Mouse (Mus musculus) c-Kit-positive CD71-negative TER-119-negative erythroid progenitor cells, embryonic 14.5 days (primary cell): Measurements from ENCODE around the gene Nlrp14.
"Not testable (repeated sequence)": the region's sequence is repeated elsewhere in the genome, so short reads cannot be mapped to it uniquely, and the experiment has no call there.

Experiments
- DNase-seq: peaks from one replicate; pipeline ENCODE4 v3.0.0-alpha.2; 2013; ENCODE audit warnings: low read depth

Nlrp14 gene

DNA sequence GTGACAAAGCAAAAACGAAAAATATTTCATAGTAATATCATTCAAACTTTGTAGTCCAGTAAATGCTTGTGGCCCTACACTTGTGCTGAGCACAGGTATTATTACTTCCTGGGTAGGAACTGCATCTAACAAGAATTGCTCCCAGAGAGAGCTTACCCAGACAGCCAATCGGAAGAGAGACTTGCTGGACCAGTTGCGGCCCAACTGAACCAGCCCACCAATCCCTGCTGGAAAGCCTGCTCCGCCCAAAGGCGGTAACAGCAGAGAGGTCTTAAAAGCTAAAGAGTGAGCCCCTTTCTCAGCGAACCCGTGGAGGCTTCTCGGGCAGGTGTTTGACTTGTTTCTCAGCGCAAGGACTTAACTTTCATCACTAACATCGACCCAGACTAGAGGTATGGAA, at the start of gene Nlrp14:
Nlrp14 (plus strand) TSS at position 301 of the 400 bp plus-strand sequence.
- DNase-seq: no peak

DNA sequence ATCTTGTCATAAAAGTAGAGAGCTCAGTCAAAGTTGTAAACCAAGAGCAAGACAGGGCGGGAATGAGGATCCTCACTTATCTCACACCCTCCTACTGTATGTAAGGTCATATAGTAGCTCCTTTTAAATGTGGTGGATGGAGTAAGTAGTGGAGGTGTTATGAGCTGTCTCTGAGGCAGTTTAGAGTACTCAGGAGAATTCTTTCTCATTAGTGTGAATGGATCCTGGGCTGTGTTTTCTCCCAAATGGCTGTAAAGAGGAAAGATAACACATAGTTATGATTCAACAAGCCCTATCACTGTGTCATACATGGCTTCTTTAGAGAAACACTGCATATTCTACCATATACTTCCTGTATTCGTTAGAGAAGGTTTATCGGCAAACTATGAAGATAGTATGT, 35.8 kb upstream of the Nlrp14 start, which contains the start of gene Olfr715:
Olfr715 (minus strand) TSS at position 101 of the 400 bp plus-strand sequence.
- not testable (repeated sequence) for DNase-seq

DNA sequence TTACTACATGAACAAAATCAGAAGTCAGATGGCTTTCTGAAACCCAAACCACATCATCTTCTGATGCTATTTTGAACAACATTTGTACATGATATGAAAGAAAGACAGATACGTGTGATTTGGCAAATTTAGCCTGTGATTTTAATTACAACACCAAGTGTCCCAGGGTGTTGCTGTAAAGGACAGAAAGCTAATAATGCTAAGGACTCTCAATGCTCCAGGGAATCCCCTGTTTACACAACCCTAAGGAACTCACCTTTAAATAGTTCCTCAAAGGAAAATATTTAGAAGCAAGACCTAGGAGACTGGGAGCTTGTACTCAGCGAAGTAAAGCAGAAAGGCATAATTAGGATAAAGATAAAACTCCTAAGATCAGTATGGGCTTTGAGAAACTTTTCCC, 28.8 kb upstream of the Nlrp14 start, which contains the start of gene Olfr716:
Olfr716 (plus strand) TSS at position 301 of the 400 bp plus-strand sequence.
- DNase-seq: not testable (repeated sequence)

DNA sequence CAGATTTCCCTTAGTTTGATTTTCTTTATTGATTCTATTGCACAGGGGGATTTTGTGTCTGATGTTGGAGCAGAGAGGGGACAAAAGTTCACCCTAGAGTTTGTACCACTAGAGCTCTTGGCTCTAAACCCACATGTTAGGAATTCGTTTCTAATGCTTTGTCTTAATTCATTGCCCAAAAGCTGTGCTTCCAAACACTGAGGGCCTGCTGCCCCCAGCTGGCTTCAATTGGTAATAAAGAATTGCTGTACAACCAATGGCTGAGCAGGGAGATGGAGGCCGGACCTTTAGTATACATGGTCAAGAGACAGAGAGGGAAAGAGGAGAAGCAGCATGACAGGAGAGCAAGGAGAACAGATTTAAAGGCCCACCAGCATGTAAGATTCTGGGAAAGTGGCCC, 13.6 kb downstream of the Nlrp14 start:
- no peak for DNase-seq

DNA sequence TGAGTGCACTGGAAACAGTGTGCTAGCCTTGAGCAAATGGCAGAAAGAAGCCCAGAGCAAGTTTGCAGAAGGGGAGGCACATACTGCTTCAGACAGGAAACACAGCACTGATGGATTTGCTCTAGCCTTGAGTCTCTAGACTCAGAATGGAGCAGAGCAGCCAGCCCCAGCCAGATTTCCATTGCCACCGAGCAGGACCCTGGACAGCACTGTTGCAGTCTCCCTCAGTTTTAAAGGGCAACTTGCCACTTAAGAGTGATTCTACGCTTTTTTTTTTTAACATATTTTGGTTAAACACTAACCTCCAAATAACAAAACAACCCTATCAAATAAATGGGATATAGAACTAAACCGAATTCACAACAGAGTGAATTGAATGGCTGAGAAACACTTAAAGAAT, 35.0 kb downstream of the Nlrp14 start:
- DNase-seq: no peak

DNA sequence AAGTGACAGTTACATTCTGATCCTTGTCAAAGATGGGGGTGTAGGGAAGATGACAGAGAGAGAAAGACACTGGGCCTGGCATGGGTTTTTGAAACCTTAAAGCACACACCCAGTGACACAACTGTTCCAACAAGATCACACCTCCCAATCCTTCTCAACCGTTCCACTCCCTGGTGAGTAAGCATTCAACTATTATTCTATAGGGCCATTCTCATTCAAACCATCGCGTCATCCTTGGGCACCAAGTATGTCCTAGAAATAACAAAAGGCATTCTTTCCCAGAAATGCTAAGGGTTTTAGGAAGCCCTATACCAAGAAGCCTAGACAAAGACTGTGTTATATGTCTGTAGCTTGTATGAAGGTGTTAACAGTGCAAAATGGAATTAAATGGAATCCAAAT, 41.1 kb downstream of the Nlrp14 start:
- no peak for DNase-seq

DNA sequence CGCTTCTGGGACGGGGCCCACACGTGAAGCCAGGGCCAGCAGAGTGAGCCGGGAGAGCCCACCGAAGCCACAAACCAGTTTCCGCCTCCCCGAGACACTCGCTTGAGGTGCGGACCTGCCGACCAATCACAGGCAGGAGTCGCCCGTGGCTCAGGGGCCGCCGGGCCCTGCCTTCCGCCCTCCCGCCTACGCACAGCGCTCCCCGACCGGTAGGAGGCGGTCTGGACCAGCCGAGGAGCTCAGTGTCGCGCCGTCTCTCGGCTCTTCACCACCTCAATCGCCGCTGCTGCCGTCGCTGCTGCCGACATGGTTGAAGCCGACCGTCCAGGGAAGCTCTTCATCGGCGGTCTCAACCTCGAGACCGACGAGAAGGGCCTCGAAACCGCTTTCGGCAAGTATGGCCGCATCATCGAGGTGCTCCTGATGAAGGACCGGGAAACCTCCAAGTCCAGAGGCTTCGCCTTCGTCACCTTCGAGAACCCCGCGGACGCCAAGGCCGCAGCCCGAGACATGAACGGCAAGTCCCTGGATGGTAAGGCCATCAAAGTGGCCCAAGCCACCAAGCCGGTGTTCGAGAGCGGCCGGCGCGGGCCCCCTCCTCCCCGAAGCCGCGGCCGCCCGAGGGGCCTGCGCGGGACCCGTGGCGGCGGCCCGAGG, 42.5 kb downstream of the Nlrp14 start, which contains the start of gene Rbmxl2:
Rbmxl2 (plus strand) TSS at position 242 of the 657 bp plus-strand sequence.
- no peak for DNase-seq

DNA sequence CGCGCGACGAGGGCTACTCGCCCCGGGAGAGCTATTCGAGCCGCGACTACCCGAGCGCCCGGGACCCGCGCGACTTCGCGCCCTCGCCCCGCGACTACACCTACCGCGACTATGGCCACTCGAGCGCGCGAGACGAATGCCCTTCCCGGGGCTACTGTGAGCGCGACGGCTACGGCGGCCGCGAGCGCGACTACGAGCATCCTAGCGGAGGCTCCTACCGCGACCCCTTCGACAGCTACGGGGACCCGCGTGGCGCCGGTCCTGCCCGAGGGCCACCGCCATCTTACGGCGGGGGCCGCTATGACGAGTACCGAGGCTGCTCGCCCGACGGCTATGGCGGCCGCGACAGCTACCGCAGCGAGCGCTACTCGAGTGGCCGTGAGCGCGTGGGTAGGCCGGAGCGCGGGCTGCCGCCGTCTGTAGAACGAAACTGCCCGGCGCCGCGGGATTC, 43.4 kb downstream of the Nlrp14 start:
- DNase-seq: no peak

DNA sequence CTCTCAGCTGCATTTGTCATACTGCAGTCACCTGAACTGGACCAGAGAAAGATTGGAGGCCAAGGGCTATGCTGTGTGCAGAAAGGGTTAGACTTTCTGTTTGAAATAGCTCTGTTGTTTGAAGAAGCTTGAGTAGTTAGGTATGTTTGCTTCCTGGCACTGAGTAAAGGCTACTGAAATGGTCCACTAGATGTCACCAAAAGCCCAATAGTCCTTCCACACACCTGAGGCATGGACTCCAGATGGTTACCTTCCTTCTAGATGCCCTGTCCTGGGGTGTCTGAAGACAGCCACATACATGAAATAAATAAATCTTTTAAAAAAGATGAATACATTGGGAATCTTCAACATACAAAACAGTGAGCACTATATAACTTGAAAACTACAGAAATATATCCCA, 48.9 kb downstream of the Nlrp14 start:
- no peak for DNase-seq

DNA sequence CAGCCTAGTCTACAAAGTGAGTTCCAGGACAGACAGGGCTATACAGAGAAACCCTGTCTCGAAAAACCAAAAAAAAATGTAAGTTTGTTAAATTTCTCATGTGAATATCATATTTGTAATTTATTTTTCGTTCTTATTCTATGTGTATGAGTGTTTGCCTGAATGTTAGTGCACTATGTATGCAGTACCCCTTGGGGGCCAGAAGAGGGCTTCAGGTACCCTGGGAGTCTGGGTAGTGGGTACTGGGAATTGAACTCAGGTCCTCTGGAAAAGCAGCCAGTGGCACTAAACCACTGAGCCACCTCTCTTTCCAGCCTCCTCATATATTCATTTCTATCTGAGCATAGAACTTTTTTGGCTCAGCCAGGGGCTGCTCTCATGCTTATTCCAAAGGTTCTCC, 50.1 kb downstream of the Nlrp14 start:
- no peak for DNase-seq

DNA sequence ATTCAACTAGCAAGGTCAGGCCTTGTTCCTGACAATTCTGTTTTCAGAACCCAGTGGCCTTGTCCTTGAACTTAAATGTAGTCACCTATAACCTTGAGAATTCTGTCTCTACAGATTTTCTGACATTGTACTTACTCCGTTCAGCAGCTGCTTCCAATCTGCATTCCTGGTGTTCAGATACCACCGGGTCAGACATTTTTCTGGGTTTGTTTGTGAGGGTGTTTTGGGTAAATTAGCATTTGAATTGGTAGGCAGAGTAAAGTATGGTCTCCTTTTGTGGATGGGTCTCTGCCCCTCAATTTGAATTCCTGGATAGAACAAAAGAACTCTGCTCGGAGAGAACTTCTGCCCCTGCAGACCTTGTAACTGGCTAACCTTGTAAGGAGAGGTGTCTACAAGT, 70.1 kb downstream of the Nlrp14 start:
- DNase-seq: no peak

DNA sequence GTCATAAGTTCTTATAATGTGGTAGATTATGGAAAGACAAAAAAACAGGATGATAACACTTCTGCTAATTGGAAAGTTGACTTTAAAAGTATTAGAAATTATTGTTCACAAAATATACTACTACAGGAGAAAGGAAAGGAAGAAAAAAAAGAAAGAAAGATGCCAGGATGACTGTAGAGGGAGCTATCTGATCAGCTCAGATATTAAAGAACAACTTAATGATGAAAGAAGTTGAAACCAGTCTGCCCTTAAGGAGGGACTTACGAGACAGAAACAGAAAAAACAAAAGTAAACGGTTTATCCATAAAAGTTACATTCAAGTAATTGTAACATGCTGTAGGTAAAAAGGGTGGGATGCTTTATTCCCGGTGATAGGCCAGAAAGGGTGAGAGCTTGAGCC, 70.7 kb downstream of the Nlrp14 start:
- no peak for DNase-seq

DNA sequence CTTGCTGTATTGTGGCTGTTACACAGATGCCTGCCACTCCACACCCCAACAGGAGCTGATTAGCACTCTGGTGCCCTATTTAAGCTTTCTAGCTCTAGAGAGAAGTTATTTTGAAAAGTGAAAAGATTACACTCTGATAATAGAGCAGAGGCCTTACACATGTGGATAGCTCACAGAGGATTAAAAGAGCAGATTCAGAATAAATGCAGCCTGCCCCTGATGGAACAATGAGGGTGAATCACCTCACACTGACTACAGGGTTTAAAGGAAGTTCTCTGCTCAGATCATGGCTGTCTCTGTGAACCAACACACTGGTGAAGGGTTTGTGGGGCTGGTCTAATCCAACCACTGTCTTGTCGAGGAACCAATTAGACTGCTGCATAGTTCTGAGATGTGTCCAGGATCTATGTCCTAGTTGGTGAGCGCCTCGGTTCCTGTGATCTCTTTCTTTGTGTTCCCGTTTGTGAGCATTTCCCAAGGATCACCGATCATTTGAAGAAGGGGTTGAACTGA, 74.6 kb downstream of the Nlrp14 start:
- no peak for DNase-seq
